Mouse (Mus musculus) CH12.LX (cell line): ENCODE measurements around the gene Smpd3. TPM values are rescaled to one million over a fixed set of nuclear protein-coding genes. Genes with fewer than 3 reads are reported as not detected.

Source experiments
- DNase-seq: peaks from one replicate; pipeline ENCODE4 v3.0.0-alpha.2; 2013; ENCODE audit errors: extremely low read depth
- H3K27ac ChIP-seq: 2 replicates; pipeline ENCODE4 v1.5.1; 2012; ENCODE audit warnings: low read depth, mild to moderate bottlenecking, control low read depth, moderate library complexity; ENCODE audit not compliant: insufficient read depth
- H3K27me3 ChIP-seq: replicated peaks from 2 replicates; pipeline ENCODE3; 2012; ENCODE audit warnings: inconsistent platforms
- H3K36me3 ChIP-seq, 2 experiments: replicated peaks in 1 of 2; 2 replicates each; pipeline versions ENCODE3 to v1.6.1; 2012; ENCODE audit warnings: inconsistent platforms in 1 of 2, low read length in 1 of 2, mild to moderate bottlenecking in 1 of 2, mixed read lengths in 1 of 2, moderate library complexity in 1 of 2; ENCODE audit not compliant: control insufficient read depth in 1 of 2, insufficient read depth in 1 of 2
- H3K4me1 ChIP-seq, 2 experiments: 2 replicates each; pipeline ENCODE4 v1.6.1; 2012; ENCODE audit warnings: inconsistent platforms in 1 of 2, moderate library complexity in 1 of 2; ENCODE audit not compliant: insufficient read depth in 2 of 2, control insufficient read depth in 1 of 2
- H3K4me2 ChIP-seq: 2 replicates; pipeline ENCODE4 v1.6.1; 2012; ENCODE audit warnings: low read depth, mild to moderate bottlenecking, control low read depth; ENCODE audit not compliant: poor library complexity, insufficient read depth, severe bottlenecking
- H3K4me3 ChIP-seq, 3 experiments: fragments of 150-350 bp in 1 of 3; sonication (generic) in 1 of 3; replicated peaks in 1 of 3; 2 replicates each; pipeline versions ENCODE3 to v1.5.1; 2011 to 2012; ENCODE audit warnings: low read depth in 2 of 3, low read length in 2 of 3, mild to moderate bottlenecking in 2 of 3, moderate library complexity in 2 of 3, control low read depth in 1 of 3, improper control_type of control experiment in 1 of 3, inconsistent platforms in 1 of 3, mixed read lengths in 1 of 3; ENCODE audit not compliant: poor library complexity in 1 of 3
- H3K79me2 ChIP-seq: replicated peaks from 2 replicates; pipeline ENCODE4 v1.6.1; 2012; ENCODE audit warnings: mild to moderate bottlenecking, moderate library complexity; ENCODE audit not compliant: control insufficient read depth, poor library complexity, insufficient read depth, severe bottlenecking; ENCODE audit errors: extremely low read depth
- H3K9ac ChIP-seq: 2 replicates; pipeline ENCODE4 v1.6.1; 2012; ENCODE audit warnings: low read depth, mild to moderate bottlenecking, control low read depth, moderate library complexity; ENCODE audit not compliant: insufficient read depth
- H3K9me3 ChIP-seq: replicated peaks from 2 replicates; pipeline ENCODE3; 2012; ENCODE audit warnings: low read length, inconsistent platforms, mixed read lengths
- CHD1 ChIP-seq: IDR thresholded peaks from 2 replicates; pipeline ENCODE4 v1.6.1; 2012; ENCODE audit warnings: low read depth, low read length, improper control_type of control experiment, inconsistent platforms
- CTCF ChIP-seq, 2 experiments: IDR thresholded peaks in 1 of 2; conservative IDR thresholded peaks in 1 of 2; 2 replicates each; pipeline ENCODE4 v1.5.1; 2011 to 2012; ENCODE audit warnings: low read depth in 2 of 2, low read length in 2 of 2, improper control_type of control experiment in 1 of 2, inconsistent platforms in 1 of 2, mild to moderate bottlenecking in 1 of 2, moderate library complexity in 1 of 2
- GABPA ChIP-seq: IDR thresholded peaks from 2 replicates; pipeline ENCODE4 v1.6.1; 2012; ENCODE audit warnings: low read depth, low read length, improper control_type of control experiment, inconsistent platforms; ENCODE audit not compliant: insufficient replicate concordance
- IRF4 ChIP-seq: IDR thresholded peaks from 2 replicates; pipeline ENCODE4 v1.6.1; 2014; ENCODE audit warnings: low read depth, mild to moderate bottlenecking, inconsistent platforms, low read length, improper control_type of control experiment
- JUN ChIP-seq: IDR thresholded peaks from 2 replicates; pipeline ENCODE4 v1.6.1; 2011; ENCODE audit warnings: low read depth, mild to moderate bottlenecking, low read length, improper control_type of control experiment, moderate library complexity; ENCODE audit not compliant: insufficient read depth
- KAT2A ChIP-seq: IDR thresholded peaks from 2 replicates; pipeline ENCODE4 v1.6.1; 2012; ENCODE audit warnings: low read length, improper control_type of control experiment, inconsistent platforms; ENCODE audit not compliant: insufficient replicate concordance
- MAX ChIP-seq: IDR thresholded peaks from 2 replicates; pipeline ENCODE4 v1.6.1; 2011; ENCODE audit warnings: low read length, improper control_type of control experiment
- MEF2A ChIP-seq: IDR thresholded peaks from 2 replicates; pipeline ENCODE4 v1.6.1; 2014; ENCODE audit warnings: low read depth, mild to moderate bottlenecking, inconsistent platforms, low read length, improper control_type of control experiment, borderline replicate concordance
- MYC ChIP-seq: IDR thresholded peaks from 2 replicates; pipeline ENCODE4 v1.6.1; 2011; ENCODE audit warnings: low read depth, mild to moderate bottlenecking, improper control_type of control experiment, low read length
- NELFE ChIP-seq: IDR thresholded peaks from 2 replicates; pipeline ENCODE4 v1.6.1; 2011; ENCODE audit warnings: low read depth, low read length, improper control_type of control experiment
- PAX5 ChIP-seq: IDR thresholded peaks from 2 replicates; pipeline ENCODE4 v1.6.1; 2012; ENCODE audit warnings: low read length, inconsistent platforms, mixed read lengths
- POLR2A ChIP-seq: IDR thresholded peaks from 2 replicates; pipeline ENCODE4 v1.6.1; 2011; ENCODE audit warnings: low read depth, mild to moderate bottlenecking, improper control_type of control experiment, low read length
- POLR2AphosphoS2 ChIP-seq: IDR thresholded peaks from 2 replicates; pipeline ENCODE4 v1.6.1; 2011; ENCODE audit warnings: low read depth, low read length, improper control_type of control experiment
- RAD21 ChIP-seq: IDR thresholded peaks from 2 replicates; pipeline ENCODE4 v1.6.1; 2011; ENCODE audit warnings: low read depth, mild to moderate bottlenecking, low read length, improper control_type of control experiment, moderate library complexity
- RCOR1 ChIP-seq: conservative IDR thresholded peaks from 2 replicates; pipeline ENCODE4 v1.6.1; 2012; ENCODE audit warnings: low read depth, mild to moderate bottlenecking, inconsistent platforms, low read length, improper control_type of control experiment
- SMC3 ChIP-seq: IDR thresholded peaks from 2 replicates; pipeline ENCODE4 v1.6.1; 2011; ENCODE audit warnings: low read depth, low read length, improper control_type of control experiment
- TBP ChIP-seq: conservative IDR thresholded peaks from 2 replicates; pipeline ENCODE4 v1.6.1; 2011; ENCODE audit warnings: low read depth, low read length, improper control_type of control experiment
- USF2 ChIP-seq: conservative IDR thresholded peaks from 2 replicates; pipeline ENCODE4 v1.6.1; 2011; ENCODE audit warnings: low read depth, low read length, improper control_type of control experiment
- ZNF384 ChIP-seq: IDR thresholded peaks from 2 replicates; pipeline ENCODE4 v1.6.1; 2012; ENCODE audit warnings: low read depth, low read length, improper control_type of control experiment, inconsistent platforms
- dilution Hi-C: fragments of 300-500 bp; cut with MboI; formaldehyde crosslinking; loops from 2 replicates; pipeline ENCODE4 v1.14.3; 2020; ENCODE audit warnings: low sequenced_read_pairs; ENCODE audit not compliant: extremely low pct_unique_long_range_greater_than_20kb, extremely low pct_ligation_motif_present
- in situ Hi-C: fragments of 300-500 bp; cut with MboI; formaldehyde crosslinking; loops from 3 replicates; pipeline ENCODE4 v1.14.3; 2019; ENCODE audit warnings: low sequenced_read_pairs, low pct_ligation_motif_present, low pct_unique_long_range_greater_than_20kb, mixed read lengths
- polyA plus RNA-seq: library from polyadenylated mRNA; unstranded; fragments of >175 nt; gene quantifications from 2 replicates; pipeline ENCODE4 v1.2.1, GENCODE M21; 2012; ENCODE audit warnings: low read depth; ENCODE audit not compliant: insufficient read length
- total RNA-seq, 2 experiments: library from RNA; depleted of rRNA; stranded (reverse); fragments of 300-350 nt in 1 of 2; fragments of >200 nt in 1 of 2; gene quantifications; 2 replicates each; pipeline ENCODE4 v1.2.3; 2012 to 2014

The Smpd3 gene
- total and polyA plus RNA-seq, 3 experiments, result 0.16 to 0.25 (median 0.19) TPM

DNA sequence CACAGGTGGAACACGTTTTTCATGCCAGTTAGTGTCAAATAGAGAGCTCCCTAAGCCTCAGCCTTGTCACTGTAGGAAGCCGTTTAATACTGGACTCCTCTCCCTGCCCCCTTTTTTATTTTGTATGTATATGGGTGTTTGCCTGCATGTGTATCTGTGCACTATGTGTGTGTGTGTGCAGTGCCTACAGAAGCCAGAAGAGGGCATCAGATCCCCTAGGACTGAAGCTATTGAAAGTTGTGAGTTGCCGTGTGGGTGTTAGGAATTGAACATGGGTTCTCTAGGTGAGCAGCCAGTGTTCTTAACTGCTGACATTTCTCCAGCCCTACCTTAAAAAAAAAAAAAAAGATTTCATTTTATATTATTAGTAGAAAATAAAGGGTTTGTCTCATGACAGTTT is 38.1 kb downstream of the Smpd3 start:
- TF ChIP-seq CTCF (conservative IDR thresholded peaks at IDR 0.05 in 1 of 2, IDR thresholded peaks at IDR 0.05 in 1 of 2; ENCODE audit: low read depth in 2 of 2, low read length in 2 of 2), result peak in 1 of 2 experiments; percentile 43; a peak in 2 of 4 replicates
- TF ChIP-seq SMC3, result peak; percentile 15; the same call in 1 of the 2 replicates
- no peak for TF ChIP-seq NELFE
- TF ChIP-seq MAX, result no peak
- TF ChIP-seq RCOR1, result no peak
- TF ChIP-seq USF2, result no peak
- no peak for TF ChIP-seq PAX5
- no peak for TF ChIP-seq TBP
- TF ChIP-seq POLR2AphosphoS2, result no peak
- TF ChIP-seq RAD21, result peak; percentile 3
- TF ChIP-seq JUN, result no peak
- TF ChIP-seq, all 38 proteins: peak for 3
- dilution Hi-C loops, result no loop called here
- DNase-seq, result no peak
- Histone ChIP-seq H3K9ac (no peak overlapping the region), H3K9me3 (no peaks in the 10 kb centered on the region), H3K4me3 (no peak overlapping the region), H3K4me1 (no peaks in the 10 kb centered on the region), H3K36me3 (no peaks in the 10 kb centered on the region), H3K27ac (no peak overlapping the region), H3K4me2 (no peak overlapping the region), H3K79me2 (no peaks in the 10 kb centered on the region), H3K27me3 (no peaks in the 10 kb centered on the region)
- in situ Hi-C loops, result no loop called here

DNA sequence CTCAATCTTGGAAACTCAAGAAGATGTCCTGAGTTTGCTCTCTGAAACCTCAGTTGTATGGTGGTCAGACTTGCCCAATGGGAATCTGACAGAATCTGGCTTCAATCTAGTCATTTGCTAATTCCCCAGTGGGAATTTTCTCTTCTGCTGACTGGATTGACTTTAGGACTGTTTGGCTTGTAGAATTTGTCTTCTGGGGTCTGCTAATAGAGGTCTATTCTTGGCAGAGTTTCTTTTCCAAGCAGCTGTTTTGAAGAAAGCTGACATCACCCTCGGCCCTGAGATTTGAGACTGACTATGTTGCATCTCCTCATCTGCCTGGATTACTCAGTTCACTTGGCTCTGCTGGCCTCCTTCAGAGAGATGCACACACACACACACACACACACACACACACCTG is 38.9 kb downstream of the Smpd3 start:
- no peak overlapping the region for H3K4me3 ChIP-seq
- no peak overlapping the region for H3K27ac ChIP-seq
- H3K79me2 ChIP-seq, result no peaks in the 10 kb centered on the region
- no peaks in the 10 kb centered on the region for H3K4me1 ChIP-seq
- no peaks in the 10 kb centered on the region for H3K27me3 ChIP-seq
- no peak overlapping the region for H3K9ac ChIP-seq
- in situ Hi-C loops, result no loop called here
- no peaks in the 10 kb centered on the region for H3K9me3 ChIP-seq
- TF ChIP-seq GABPA (no peak), ZNF384 (no peak), POLR2AphosphoS2 (no peak), CTCF (conservative IDR thresholded peaks at IDR 0.05 in 1 of 2, IDR thresholded peaks at IDR 0.05 in 1 of 2; ENCODE audit: low read depth in 2 of 2, low read length in 2 of 2) (no peak), MYC (no peak), CHD1 (no peak), POLR2A (no peak), MAX (no peak), IRF4 (no peak), MEF2A (no peak), KAT2A (no peak)
- TF ChIP-seq, all 38 proteins: peak for 0
- no peak for DNase-seq
- Histone ChIP-seq H3K4me2 (no peak overlapping the region), H3K36me3 (no peaks in the 10 kb centered on the region)
- dilution Hi-C loops, result no loop called here
